ENCODE assay signal across 8 mouse cellular contexts in the genomic region with DNA sequence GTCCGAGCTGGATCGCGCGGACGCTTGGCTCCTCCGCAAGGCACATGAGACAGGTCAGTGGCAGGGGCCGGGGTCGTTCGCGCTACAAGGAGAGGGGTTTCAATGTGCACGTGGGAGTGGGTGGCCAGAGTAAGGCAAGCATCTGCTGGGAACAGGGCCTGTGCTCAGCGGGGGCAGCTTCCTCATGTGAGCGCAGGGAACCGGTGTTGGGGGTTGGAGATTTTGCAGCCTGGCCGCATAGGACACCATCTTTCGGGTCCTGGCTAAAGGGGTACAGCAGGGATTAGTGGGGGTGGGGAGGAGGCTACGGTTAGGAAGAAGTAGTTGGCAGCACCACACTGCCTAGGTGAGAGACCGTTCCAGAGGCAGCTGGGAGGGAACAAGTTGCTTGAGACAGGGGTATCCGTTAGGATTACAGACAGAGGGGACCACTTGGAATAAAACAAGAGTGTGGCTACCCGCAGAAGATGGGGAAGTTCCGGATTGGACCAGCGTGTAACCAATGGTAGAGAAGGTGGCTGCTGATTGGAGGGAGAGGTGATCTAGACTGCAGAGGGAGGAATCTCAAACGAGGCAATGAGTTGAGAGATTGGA. TPM values are rescaled to one million over a fixed set of nuclear protein-coding genes. Genes with fewer than 3 reads are reported as not detected.
DNase-seq lines count a peak whose midpoint lies in the region; ATAC-seq lines count a peak whose summit lies in the region.

No protein-coding gene starts in this region.

- DNase-seq in adrenal gland, postnatal 10 days: peak; percentile 61
- peak; percentile 38 for DNase-seq in kidney, postnatal 10 days
- peak; percentile 72 for DNase-seq in liver, embryonic 11.5 days (ENCODE audit: low spot score)
- peak; percentile 61 for DNase-seq in naive thymus-derived CD4-positive, alpha-beta T cell, adult 2 months (ENCODE audit: low read depth)
- DNase-seq in urinary bladder, adult 2 months (ENCODE audit: low spot score): no peak

- peak overlapping the region; percentile 62; the same call in 1 of the 2 replicates for H3K9ac ChIP-seq in embryonic facial prominence, embryonic 12.5 days
- peak overlapping the region; percentile 78 for H3K9ac ChIP-seq in heart, embryonic 14.5 days (ENCODE audit: low read length)
- H3K9ac ChIP-seq in liver, embryonic 11.5 days (ENCODE audit: low read depth, low read length): peak overlapping the region; percentile 68

- H3K27me3 ChIP-seq in embryonic facial prominence, embryonic 12.5 days: no peaks in the 10 kb centered on the region
- H3K27me3 ChIP-seq in heart, embryonic 14.5 days (ENCODE audit: control insufficient read depth, insufficient read depth, low read length): no peaks in the 10 kb centered on the region
- no peaks in the 10 kb centered on the region for H3K27me3 ChIP-seq in liver, embryonic 11.5 days (replicated peaks; ENCODE audit: control insufficient read depth, insufficient read depth, low read length)

- H3K9me3 ChIP-seq in embryonic facial prominence, embryonic 12.5 days: no peaks in the 10 kb centered on the region
- no peaks in the 10 kb centered on the region for H3K9me3 ChIP-seq in heart, embryonic 14.5 days (ENCODE audit: control insufficient read depth, low read length)
- H3K9me3 ChIP-seq in liver, embryonic 11.5 days (ENCODE audit: control insufficient read depth, low read length): no peaks in the 10 kb centered on the region

- H3K4me2 ChIP-seq in embryonic facial prominence, embryonic 12.5 days (replicated peaks): peak overlapping the region; percentile 63
- peak overlapping the region; percentile 90 for H3K4me2 ChIP-seq in heart, embryonic 14.5 days (ENCODE audit: low read length)
- peak overlapping the region; percentile 78 for H3K4me2 ChIP-seq in liver, embryonic 11.5 days

- H3K4me3 ChIP-seq in embryonic facial prominence, embryonic 12.5 days: peak overlapping the region; percentile 71
- peak overlapping the region; percentile 61 to 83 for H3K4me3 ChIP-seq in heart, embryonic 14.5 days (ENCODE audit: control insufficient read depth in 1 of 2, insufficient read depth in 1 of 2, low read depth in 1 of 2, low read length in 2 of 2)
- peak overlapping the region; percentile 85 for H3K4me3 ChIP-seq in liver, embryonic 11.5 days (ENCODE audit: low read depth, low read length)

- H3K36me3 ChIP-seq in embryonic facial prominence, embryonic 12.5 days: peaks cover 9% of the 10 kb centered on the region; the same call in 1 of the 2 replicates
- H3K36me3 ChIP-seq in heart, embryonic 14.5 days (ENCODE audit: control insufficient read depth, insufficient read depth, low read length): peaks cover 9% of the 10 kb centered on the region
- 0 out of 2 replicates have a peak, but pooled peaks cover 3% of the 10 kb centered on the region for H3K36me3 ChIP-seq in liver, embryonic 11.5 days (ENCODE audit: control insufficient read depth, insufficient read depth, low read length)

- peak overlapping the region; percentile 24; the same call in 1 of the 2 replicates for H3K27ac ChIP-seq in embryonic facial prominence, embryonic 12.5 days
- peak overlapping the region in 1 of 2 experiments; percentile 63; a peak in 2 of 4 replicates for H3K27ac ChIP-seq in heart, embryonic 14.5 days (replicated peaks in 1 of 2; ENCODE audit: control insufficient read depth in 1 of 2, insufficient read depth in 1 of 2, low read depth in 2 of 2, low read length in 2 of 2)
- H3K27ac ChIP-seq in liver, embryonic 11.5 days (ENCODE audit: low read depth, low read length): peak overlapping the region; percentile 11; the same call in 1 of the 2 replicates

- under 1% methylated on average over 23 of the region's 23 CpGs for WGBS in embryonic facial prominence, embryonic 12.5 days
- under 1% methylated on average over 23 of the region's 23 CpGs for WGBS in heart, embryonic 14.5 days
- 1% methylated on average over 23 of the region's 23 CpGs for WGBS in liver, embryonic 11.5 days

- ATAC-seq in CD4-positive, CD25-positive, alpha-beta regulatory T cell, adult 4 months: peak; percentile 27
- ATAC-seq in embryonic facial prominence, embryonic 12.5 days (ENCODE audit: insufficient number of reproducible peaks, insufficient read depth, low FRiP score, low TSS enrichment): peak; percentile 45
- ATAC-seq in heart, embryonic 14.5 days (ENCODE audit: insufficient number of reproducible peaks, insufficient read depth, low FRiP score, low read depth): peak; percentile 37; the same call in 1 of the 2 replicates
- peak; percentile 55 for ATAC-seq in liver, embryonic 11.5 days (replicated peaks; ENCODE audit: low FRiP score)

- peaks cover 7% of the 10 kb centered on the region for H3K4me1 ChIP-seq in embryonic facial prominence, embryonic 12.5 days
- H3K4me1 ChIP-seq in heart, embryonic 14.5 days (ENCODE audit: control insufficient read depth in 2 of 2, insufficient read depth in 2 of 2, low read length in 2 of 2): peaks cover 6 to 10% of the 10 kb centered on the region in 2 experiments
- peaks cover 12% of the 10 kb centered on the region for H3K4me1 ChIP-seq in liver, embryonic 11.5 days (replicated peaks; ENCODE audit: control insufficient read depth, insufficient read depth, low read length)

RNA-seq across cellular contexts. Expression of a gene that starts 0.6 kb away (rescaled TPM):
- polyA plus RNA-seq in CD4-positive, CD25-positive, alpha-beta regulatory T cell, adult 4 months (2017; shearing (Covaris generic)): 1 to 10 TPM; 2.5 to 4.9 TPM
- total RNA-seq in adrenal gland, postnatal 10 days (2021): 10 to 100 TPM; 43.9 to 46.8 TPM
- polyA plus RNA-seq in embryonic facial prominence, embryonic 12.5 days (2016; fragmentation: Nextera tagmentation; extraction: Ambion mirVana): 57.7 and 66.8 TPM in 2 replicates
- 87.5 and 96.7 TPM in 2 replicates for polyA plus RNA-seq in heart, embryonic 14.5 days (2014; fragmentation: Nextera tagmentation; extraction: Ambion mirVana)
- polyA plus RNA-seq in liver, embryonic 11.5 days (2014; fragmentation: Nextera tagmentation; extraction: Ambion mirVana): 54.4 and 54.5 TPM in 2 replicates
- polyA plus RNA-seq in urinary bladder, adult 2 months (2012; rRNA removed): 59.4 and 67.6 TPM in 2 replicates

RNA-seq across cellular contexts. Expression of a gene that starts 24.3 kb away (rescaled TPM):
- polyA plus RNA-seq in CD4-positive, CD25-positive, alpha-beta regulatory T cell, adult 4 months (2017; shearing (Covaris generic)): not detected
- total RNA-seq in adrenal gland, postnatal 10 days (2021): not detected
- 0.72 and 0.85 TPM in 2 replicates for polyA plus RNA-seq in embryonic facial prominence, embryonic 12.5 days (2016; fragmentation: Nextera tagmentation; extraction: Ambion mirVana)
- polyA plus RNA-seq in heart, embryonic 14.5 days (2014; fragmentation: Nextera tagmentation; extraction: Ambion mirVana): 0.20 TPM in 1 of 2 replicates, not detected in the other
- 0.18 and 0.22 TPM in 2 replicates for polyA plus RNA-seq in liver, embryonic 11.5 days (2014; fragmentation: Nextera tagmentation; extraction: Ambion mirVana)
- polyA plus RNA-seq in urinary bladder, adult 2 months (2012; rRNA removed): 0.10 TPM in 1 of 2 replicates, not detected in the other

RNA-seq across cellular contexts. Expression of a gene that starts 52.5 kb away (rescaled TPM):
- polyA plus RNA-seq in CD4-positive, CD25-positive, alpha-beta regulatory T cell, adult 4 months (2017; shearing (Covaris generic)): 10 to 100 TPM; 13.5 to 18.0 TPM
- total RNA-seq in adrenal gland, postnatal 10 days (2021): 10 to 100 TPM; 44.0 to 54.3 TPM
- polyA plus RNA-seq in embryonic facial prominence, embryonic 12.5 days (2016; fragmentation: Nextera tagmentation; extraction: Ambion mirVana): 25.5 and 26.1 TPM in 2 replicates
- polyA plus RNA-seq in heart, embryonic 14.5 days (2014; fragmentation: Nextera tagmentation; extraction: Ambion mirVana): 8.6 and 10.6 TPM in 2 replicates
- 14.1 and 18.6 TPM in 2 replicates for polyA plus RNA-seq in liver, embryonic 11.5 days (2014; fragmentation: Nextera tagmentation; extraction: Ambion mirVana)
- 23.2 and 29.9 TPM in 2 replicates for polyA plus RNA-seq in urinary bladder, adult 2 months (2012; rRNA removed)
